Mouse (Mus musculus) lung, adult 2 months (tissue): ENCODE measurements around the gene Kdm4a.

Experiments used
- CTCF ChIP-seq: fragments of 200-500 bp; IDR thresholded peaks from 2 replicates; pipeline ENCODE4 v1.5.1; 2011; ENCODE audit warnings: mild to moderate bottlenecking, low read length, control low read depth; ENCODE audit not compliant: insufficient read depth
- POLR2A ChIP-seq: fragments of 200-500 bp; IDR thresholded peaks from 2 replicates; pipeline ENCODE4 v1.6.1; 2011; ENCODE audit warnings: low read depth, mild to moderate bottlenecking, control low read depth, low read length, borderline replicate concordance; ENCODE audit errors: extremely low read depth

DNA sequence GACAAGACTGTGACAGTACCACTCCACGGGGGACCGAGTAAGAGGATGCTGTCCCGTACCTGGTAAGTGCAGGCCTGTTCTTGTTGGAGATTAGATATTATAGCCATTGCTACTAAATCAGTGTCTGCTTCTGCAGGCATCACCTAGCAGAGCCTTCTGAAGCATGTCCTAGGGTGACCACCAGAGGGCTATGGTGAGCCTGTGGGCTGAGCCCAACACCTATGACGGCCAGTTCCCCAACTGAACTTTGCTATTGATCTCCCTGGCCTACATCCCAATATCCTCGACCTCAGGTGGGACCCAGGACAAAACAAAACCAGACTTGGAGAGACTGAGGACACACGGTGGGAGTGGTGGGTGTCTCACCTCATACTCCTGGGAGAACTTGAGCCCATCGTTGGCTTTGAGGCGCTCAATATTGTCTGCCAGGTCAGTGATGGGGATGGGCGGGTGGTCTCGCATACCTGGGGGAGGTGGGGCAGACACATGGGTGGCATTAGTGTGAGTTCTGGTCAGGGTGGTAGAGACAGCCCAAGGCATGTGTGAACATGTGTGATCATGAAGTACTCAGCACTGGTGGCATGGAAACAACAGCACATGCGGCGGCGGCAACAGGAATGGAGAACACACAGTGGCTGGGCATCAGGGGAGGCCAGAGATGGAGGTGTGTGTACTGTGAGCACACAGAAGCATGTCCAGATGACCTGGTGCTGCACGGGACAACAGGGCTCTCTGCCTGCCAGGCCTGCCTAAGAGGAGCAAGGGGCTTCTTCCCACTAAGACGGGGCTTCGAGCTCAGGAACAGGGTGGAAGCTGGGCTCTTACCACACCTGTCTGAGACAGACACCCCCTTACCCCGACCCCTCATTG, 37.1 kb upstream of the Kdm4a start:
- no peak for TF ChIP-seq POLR2A
- peak; percentile 85 for TF ChIP-seq CTCF
